Mouse (Mus musculus) limb, embryonic 14.5 days (tissue): ENCODE measurements around the gene Nhlh1. TPM values are rescaled to one million over a fixed set of nuclear protein-coding genes. Genes with fewer than 3 reads are reported as not detected.
A peak's percentile ranks its signal among the peaks of the same experiment; 100 is the strongest.

Experiments used
- ATAC-seq: fragments of 200-750 bp; cut with Nextera tagmentation; 2 replicates; pipeline ENCODE4 v1.8.0; 2017; ENCODE audit warnings: low read depth, moderate number of reproducible peaks, moderate TSS enrichment; ENCODE audit not compliant: low FRiP score
- DNase-seq: peaks from one replicate; pipeline ENCODE4 v3.0.0-alpha.2; 2015; ENCODE audit warnings: low spot score
- H3K27ac ChIP-seq: fragments of 300-500 bp; sonication (generic); replicated peaks from 2 replicates; pipeline ENCODE4 v1.5.1; 2014; ENCODE audit warnings: low read depth, mild to moderate bottlenecking, low read length, moderate library complexity, mixed read lengths
- H3K27me3 ChIP-seq: fragments of 300-500 bp; sonication (generic); 2 replicates; pipeline ENCODE4 v1.6.1; 2014; ENCODE audit warnings: low read length, mixed read lengths; ENCODE audit not compliant: control insufficient read depth, insufficient read depth
- H3K36me3 ChIP-seq: fragments of 300-500 bp; sonication (generic); 2 replicates; pipeline ENCODE4 v1.6.1; 2014; ENCODE audit warnings: mild to moderate bottlenecking, low read length, moderate library complexity, mixed read lengths; ENCODE audit not compliant: control insufficient read depth, insufficient read depth
- H3K4me1 ChIP-seq: fragments of 300-500 bp; sonication (generic); 2 replicates; pipeline ENCODE4 v1.6.1; 2014; ENCODE audit warnings: antibody characterized with exemption, low read length, mixed read lengths; ENCODE audit not compliant: control insufficient read depth, insufficient read depth
- H3K4me2 ChIP-seq: fragments of 300-500 bp; sonication (generic); replicated peaks from 2 replicates; pipeline ENCODE4 v1.6.1; 2014; ENCODE audit warnings: low read depth, mild to moderate bottlenecking, low read length, moderate library complexity; ENCODE audit not compliant: severe bottlenecking
- H3K4me3 ChIP-seq: fragments of 300-500 bp; sonication (generic); replicated peaks from 2 replicates; pipeline ENCODE4 v1.5.1; 2014; ENCODE audit warnings: low read length
- H3K9ac ChIP-seq: fragments of 300-500 bp; sonication (generic); 2 replicates; pipeline ENCODE4 v1.6.1; 2014; ENCODE audit warnings: mild to moderate bottlenecking, low read depth, low read length, moderate library complexity; ENCODE audit not compliant: severe bottlenecking
- H3K9me3 ChIP-seq: fragments of 300-500 bp; sonication (generic); 2 replicates; pipeline ENCODE4 v1.6.1; 2016; ENCODE audit warnings: low read length; ENCODE audit not compliant: control insufficient read depth
- POLR2A ChIP-seq: fragments of 200-500 bp; IDR thresholded peaks from 2 replicates; pipeline ENCODE4 v1.8.0; 2012; ENCODE audit warnings: inconsistent platforms, mild to moderate bottlenecking, moderate library complexity, borderline replicate concordance; ENCODE audit not compliant: insufficient read depth, insufficient read length; ENCODE audit errors: extremely low read depth
- WGBS: fragments of 180-500 bp; shearing (Covaris S2); extraction: QIAGEN DNeasy Blood & Tissue Kit; methylation state at CpG from one replicate; pipeline ENCODE4 v1.1.7; 2014; 5-methylcytosine and 5-hydroxymethylcytosine counted together
- polyA plus RNA-seq, 2 experiments: library from polyadenylated mRNA; depleted of rRNA in 1 of 2; stranded (reverse) in 1 of 2; unstranded in 1 of 2; fragments of >200 nt; fragmentation: Nextera tagmentation in 1 of 2; extraction: Ambion mirVana in 1 of 2; gene quantifications; 2 replicates each; pipeline versions ENCODE4 v1.2.1 to v1.2.3; 2012 to 2014

The Nhlh1 gene
- 0.25 and 0.41 TPM in 2 replicates for polyA plus RNA-seq (2012; rRNA removed)
- polyA plus RNA-seq (2014; fragmentation: Nextera tagmentation; extraction: Ambion mirVana) = not detected in 2 replicates

- TF ChIP-seq POLR2A = no peak
- Histone ChIP-seq H3K4me1 (peaks cover 10% of the 10 kb centered on the region; the same call in 1 of the 2 replicates), H3K27me3 (peaks cover 36% of the 10 kb centered on the region), H3K4me3 (no peak within 1 kb of the TSS), H3K4me2 (no peak within 1 kb of the TSS), H3K9me3 (no peaks in the 10 kb centered on the region), H3K9ac (no peak within 1 kb of the TSS), H3K36me3 (no peaks in the 10 kb centered on the region), H3K27ac (no peak within 1 kb of the TSS)
- no peak for DNase-seq
- ATAC-seq = peak; percentile 45; the same call in 1 of the 2 replicates
- WGBS = 37% methylated on average over 2 of the region's 2 CpGs
Measured at GRCm38 (mm10) chr1:172057491-172057921, at the start of gene Nhlh1. Nhlh1 (minus strand) TSS chr1:172057573.

GRCm38 (mm10) chr1:172105101-172105500 lies 47.7 kb upstream of the Nhlh1 start:
- H3K9me3 ChIP-seq = no peaks in the 10 kb centered on the region

GRCm38 (mm10) chr1:172103619-172104018 lies 46.2 kb upstream of the Nhlh1 start:
- H3K36me3 ChIP-seq = peaks cover 93% of the 10 kb centered on the region
- no peak overlapping the region for H3K4me2 ChIP-seq
- DNase-seq = no peak
- no peak for ATAC-seq
- H3K9me3 ChIP-seq = no peaks in the 10 kb centered on the region
- no peak overlapping the region for H3K9ac ChIP-seq
- 89% methylated on average over 4 of the region's 4 CpGs for WGBS
- no peak overlapping the region for H3K4me3 ChIP-seq
- no peak overlapping the region for H3K27ac ChIP-seq
- no peaks in the 10 kb centered on the region for H3K4me1 ChIP-seq
- H3K27me3 ChIP-seq = no peaks in the 10 kb centered on the region
- TF ChIP-seq POLR2A = no peak

More at GRCm38 (mm10) chr1:172105101-172105500, 47.7 kb upstream of the Nhlh1 start:
- WGBS = 46% methylated on average over 11 of the region's 11 CpGs
- peaks cover 98% of the 10 kb centered on the region for H3K36me3 ChIP-seq
- no peak overlapping the region for H3K4me3 ChIP-seq
- H3K9ac ChIP-seq = no peak overlapping the region
- no peak overlapping the region for H3K27ac ChIP-seq
- TF ChIP-seq POLR2A = no peak
- peak; percentile 32 for DNase-seq
- H3K4me1 ChIP-seq = no peaks in the 10 kb centered on the region
- no peak overlapping the region for H3K4me2 ChIP-seq
- peak; percentile 55; the same call in 1 of the 2 replicates for ATAC-seq
- H3K27me3 ChIP-seq = no peaks in the 10 kb centered on the region

GRCm38 (mm10) chr1:172099325-172100033 lies 42.1 kb upstream of the Nhlh1 start:
- no peak for TF ChIP-seq POLR2A
- Histone ChIP-seq H3K27ac (no peak overlapping the region), H3K4me3 (no peak overlapping the region), H3K36me3 (peaks cover 88% of the 10 kb centered on the region), H3K4me1 (no peaks in the 10 kb centered on the region), H3K9ac (no peak overlapping the region), H3K4me2 (no peak overlapping the region), H3K9me3 (no peaks in the 10 kb centered on the region), H3K27me3 (no peaks in the 10 kb centered on the region)
- DNase-seq (no peak), ATAC-seq (no peak)
- 89% methylated on average over 6 of the region's 6 CpGs for WGBS

GRCm38 (mm10) chr1:172095202-172095601 lies 37.8 kb upstream of the Nhlh1 start:
- no peak for TF ChIP-seq POLR2A
- Histone ChIP-seq H3K27ac (no peak overlapping the region), H3K9ac (no peak overlapping the region), H3K4me1 (no peaks in the 10 kb centered on the region), H3K4me3 (no peak overlapping the region), H3K36me3 (peaks cover 83% of the 10 kb centered on the region), H3K27me3 (no peaks in the 10 kb centered on the region), H3K4me2 (no peak overlapping the region), H3K9me3 (no peaks in the 10 kb centered on the region)
- no peak for DNase-seq
- 80% methylated on average over 6 of the region's 6 CpGs for WGBS
- no peak for ATAC-seq

- Histone ChIP-seq H3K4me3 (no peak overlapping the region), H3K27ac (no peak overlapping the region), H3K4me2 (no peak overlapping the region), H3K27me3 (no peaks in the 10 kb centered on the region), H3K4me1 (no peaks in the 10 kb centered on the region), H3K9me3 (no peaks in the 10 kb centered on the region), H3K9ac (no peak overlapping the region), H3K36me3 (peaks cover 85% of the 10 kb centered on the region)
- DNase-seq (no peak), ATAC-seq (no peak)
- no peak for TF ChIP-seq POLR2A
Measured at GRCm38 (mm10) chr1:172094295-172094694, 36.9 kb upstream of the Nhlh1 start.
